9 mouse cellular contexts compared by ENCODE assay signal in the genomic region with DNA sequence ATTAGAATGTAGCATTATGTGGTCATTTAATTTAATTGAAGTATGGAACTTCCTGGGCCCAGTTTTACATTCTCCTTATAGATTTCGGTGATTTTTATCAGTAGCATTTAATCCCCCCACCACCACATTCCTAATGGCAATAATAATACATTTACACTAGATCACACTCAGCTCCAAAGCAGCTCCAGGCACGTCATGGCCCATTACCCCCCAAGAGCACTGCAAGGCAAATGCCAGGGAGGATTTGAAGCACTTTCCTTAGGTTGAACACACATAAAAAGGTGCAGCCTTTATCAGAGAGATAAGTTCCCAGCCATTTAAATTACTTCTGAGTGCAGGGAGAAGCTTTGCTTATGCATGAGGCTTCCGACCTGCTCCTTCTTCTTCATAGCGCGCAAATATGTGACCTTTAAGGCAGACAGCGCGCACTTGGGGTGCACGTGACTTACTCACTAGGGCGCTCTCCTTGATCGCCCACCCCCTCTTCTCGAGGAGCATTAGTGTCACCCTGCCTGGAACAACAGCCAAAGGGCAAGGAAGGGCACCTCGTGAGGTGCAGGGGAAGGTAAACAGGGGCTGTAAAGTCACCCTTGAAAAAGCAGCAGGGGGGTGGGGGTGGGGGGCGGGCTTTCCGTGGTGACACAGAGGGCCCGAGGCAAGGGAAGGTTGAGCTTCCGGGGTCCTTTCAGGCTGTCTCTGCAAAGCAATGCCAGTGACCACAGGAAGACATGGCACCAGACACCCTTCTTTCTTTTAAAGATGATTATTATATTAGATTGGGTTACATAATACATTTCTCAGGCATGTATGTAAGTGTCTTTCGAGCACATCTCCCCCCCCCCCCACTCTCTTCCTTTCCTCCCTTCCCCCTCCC.
DNase-seq lines count a peak whose midpoint lies in the region; ATAC-seq lines count a peak whose summit lies in the region.
"Had no signal": no experiment of that assay in that cellular context is flagged by ENCODE, and none has a peak within 500 bp of the region (broad histone marks: within the 10 kb centered on the region; RNA-seq: fewer than 3 reads in every experiment).

No protein-coding gene starts in this region.

- WGBS in neural tube, embryonic 11.5 days: 21% methylated on average over 17 of the region's 17 CpGs
- 19% methylated on average over 17 of the region's 17 CpGs for WGBS in hindbrain, embryonic 15.5 days
- WGBS in limb, embryonic 15.5 days: 31% methylated on average over 17 of the region's 17 CpGs

- H3K36me3 ChIP-seq in neural tube, embryonic 11.5 days (ENCODE audit: control insufficient read depth, insufficient read depth, low read length): no peaks in the 10 kb centered on the region
- H3K36me3 ChIP-seq in hindbrain, embryonic 15.5 days: no peaks in the 10 kb centered on the region
- H3K36me3 ChIP-seq in limb, embryonic 15.5 days: no peaks in the 10 kb centered on the region

- peak; percentile 62 for ATAC-seq in neural tube, embryonic 11.5 days (ENCODE audit: insufficient read depth, low FRiP score, low TSS enrichment)
- ATAC-seq in hindbrain, embryonic 15.5 days (ENCODE audit: low FRiP score, low read depth): peak; percentile 69; the same call in 1 of the 2 replicates
- no peak for ATAC-seq in limb, embryonic 15.5 days (ENCODE audit: insufficient number of reproducible peaks, low FRiP score, low TSS enrichment, low read depth)

- DNase-seq in neural tube, embryonic 11.5 days (ENCODE audit: low spot score): peak; percentile 17
- DNase-seq in neural tube, embryonic 10.5 days (ENCODE audit: extremely low spot score, low spot score): no peak
- DNase-seq in thymus, postnatal 4 days: peak; percentile 42
- no peak for DNase-seq in layer of hippocampus, adult 9-10 months (ENCODE audit: low spot score)
- DNase-seq in cerebellum, postnatal 10 days: no peak
- DNase-seq in left cerebral cortex, adult 9 months (ENCODE audit: low spot score in 2 of 2): no peak

- H3K9me3 ChIP-seq in neural tube, embryonic 11.5 days (ENCODE audit: control insufficient read depth, low read length): no peaks in the 10 kb centered on the region
- no peaks in the 10 kb centered on the region for H3K9me3 ChIP-seq in hindbrain, embryonic 15.5 days
- H3K9me3 ChIP-seq in limb, embryonic 15.5 days: no peaks in the 10 kb centered on the region

- H3K4me3 ChIP-seq in neural tube, embryonic 11.5 days (ENCODE audit: low read depth, low read length): no peak overlapping the region
- H3K4me3 ChIP-seq in hindbrain, embryonic 15.5 days: no peak overlapping the region
- no peak overlapping the region for H3K4me3 ChIP-seq in limb, embryonic 15.5 days
- H3K4me3 ChIP-seq: myocyte had no signal

- no peak overlapping the region for H3K27ac ChIP-seq in neural tube, embryonic 11.5 days (ENCODE audit: low read depth, low read length)
- peak overlapping the region; percentile 13; the same call in 1 of the 2 replicates for H3K27ac ChIP-seq in hindbrain, embryonic 15.5 days (replicated peaks)
- no peak overlapping the region for H3K27ac ChIP-seq in limb, embryonic 15.5 days

- peak overlapping the region; percentile 20 for H3K4me2 ChIP-seq in neural tube, embryonic 11.5 days (ENCODE audit: low read depth)
- H3K4me2 ChIP-seq in hindbrain, embryonic 15.5 days: peak overlapping the region; percentile 49
- H3K4me2 ChIP-seq in limb, embryonic 15.5 days: peak overlapping the region; percentile 24; the same call in 1 of the 2 replicates

- H3K27me3 ChIP-seq in neural tube, embryonic 11.5 days (ENCODE audit: control insufficient read depth, insufficient read depth, low read length): no peaks in the 10 kb centered on the region
- H3K27me3 ChIP-seq in hindbrain, embryonic 15.5 days: no peaks in the 10 kb centered on the region
- H3K27me3 ChIP-seq in limb, embryonic 15.5 days: no peaks in the 10 kb centered on the region

- H3K4me1 ChIP-seq in neural tube, embryonic 11.5 days (ENCODE audit: control insufficient read depth, insufficient read depth, low read length): peaks cover 6% of the 10 kb centered on the region; the same call in 1 of the 2 replicates
- H3K4me1 ChIP-seq in hindbrain, embryonic 15.5 days (replicated peaks): peaks cover 18% of the 10 kb centered on the region
- H3K4me1 ChIP-seq in limb, embryonic 15.5 days: 0 out of 2 replicates have a peak, but pooled peaks cover 12% of the 10 kb centered on the region

- H3K9ac ChIP-seq in neural tube, embryonic 11.5 days (ENCODE audit: low read length): no peak overlapping the region
- H3K9ac ChIP-seq in hindbrain, embryonic 15.5 days: no peak overlapping the region
- no peak overlapping the region for H3K9ac ChIP-seq in limb, embryonic 15.5 days

Comparison
In these comparisons a context has a peak if more than half of its experiments do, and no peak if none do; other contexts are left out.
1. DNase-seq: peak in neural tube, embryonic 11.5 days (single experiment) and thymus, postnatal 4 days (single experiment); none in neural tube, embryonic 10.5 days (single experiment), layer of hippocampus, adult 9-10 months (single experiment), cerebellum, postnatal 10 days (0 of 2) and left cerebral cortex, adult 9 months (0 of 2).
2. Peak in every context shown above with its lines, with median percentiles within 50 percentile points of each other: H3K4me2 ChIP-seq.